Mouse (Mus musculus): ENCODE data around the gene Pdzd7. TPM values are rescaled to one million over a fixed set of nuclear protein-coding genes. Genes with fewer than 3 reads are reported as not detected.

Pdzd7 gene
- polyA plus RNA-seq, 1 experiment from 2014 or later: 0.33 TPM

GRCm38 (mm10) chr19:45007425-45008191 is 37.9 kb downstream of the Pdzd7 start:
- peak overlapping the region; percentile 98 for H3K4me3 ChIP-seq (ENCODE audit: low read length)
- no peaks in the 10 kb centered on the region for H3K27me3 ChIP-seq (ENCODE audit: control insufficient read depth, insufficient read depth, low read depth, low read length)
- 67% methylated on average over 20 of the region's 20 CpGs for WGBS
- peaks cover 28% of the 10 kb centered on the region for H3K36me3 ChIP-seq (ENCODE audit: control insufficient read depth, insufficient read depth, low read length)
- peaks cover 19% of the 10 kb centered on the region for H3K4me1 ChIP-seq (replicated peaks; ENCODE audit: control insufficient read depth, insufficient read depth, low read length)
- peak overlapping the region; percentile 94 for H3K4me2 ChIP-seq (ENCODE audit: low read depth, low read length)
- ATAC-seq (ENCODE audit: low read depth): no peak
- H3K9ac ChIP-seq (ENCODE audit: low read length): peak overlapping the region; percentile 89
- no peaks in the 10 kb centered on the region for H3K9me3 ChIP-seq (ENCODE audit: control insufficient read depth, low read length)
- H3K27ac ChIP-seq (ENCODE audit: low read length): peak overlapping the region; percentile 78; the same call in 1 of the 2 replicates

- Histone ChIP-seq H3K9ac (ENCODE audit: low read length) (peak overlapping the region; percentile 89), H3K36me3 (ENCODE audit: control insufficient read depth, insufficient read depth, low read length) (peaks cover 28% of the 10 kb centered on the region), H3K4me2 (ENCODE audit: low read depth, low read length) (peak overlapping the region; percentile 94), H3K9me3 (ENCODE audit: control insufficient read depth, low read length) (no peaks in the 10 kb centered on the region), H3K4me3 (ENCODE audit: low read length) (peak overlapping the region; percentile 98), H3K27ac (ENCODE audit: low read length) (peak overlapping the region; percentile 78), H3K27me3 (ENCODE audit: control insufficient read depth, insufficient read depth, low read depth, low read length) (no peaks in the 10 kb centered on the region), H3K4me1 (replicated peaks; ENCODE audit: control insufficient read depth, insufficient read depth, low read length) (peaks cover 19% of the 10 kb centered on the region)
- 0 out of 2 replicates have a peak, but pooled peaks have one; percentile 6 for ATAC-seq (ENCODE audit: low read depth)
- WGBS: 22% methylated on average over 17 of the region's 17 CpGs
These were observed 38.5 kb downstream of the Pdzd7 start for GRCm38 (mm10) chr19:45007021-45007420.

GRCm38 (mm10) chr19:45005957-45006712 is 39.4 kb downstream of the Pdzd7 start, which contains the start of gene Mrpl43:
Gene Mrpl43 (minus strand): TSS chr19:45006442.
- peak; percentile 93 for ATAC-seq (ENCODE audit: low read depth)
- peaks cover 21% of the 10 kb centered on the region for H3K36me3 ChIP-seq (ENCODE audit: control insufficient read depth, insufficient read depth, low read length)

GRCm38 (mm10) chr19:45005444-45005843 is 40.1 kb downstream of the Pdzd7 start, which contains the start of gene Twnk:
Gene Twnk (plus strand): TSS chr19:45005663.
- no peak for ATAC-seq (ENCODE audit: low read depth)
- H3K4me1 ChIP-seq (replicated peaks; ENCODE audit: control insufficient read depth, insufficient read depth, low read length): peaks cover 19% of the 10 kb centered on the region
- peak within 1 kb of the TSS; percentile 89 for H3K9ac ChIP-seq (ENCODE audit: low read length)
- peak within 1 kb of the TSS; percentile 87 for H3K27ac ChIP-seq (ENCODE audit: low read length)
- WGBS: 9% methylated on average over 16 of the region's 16 CpGs
- peaks cover 14% of the 10 kb centered on the region for H3K36me3 ChIP-seq (ENCODE audit: control insufficient read depth, insufficient read depth, low read length)
- no peaks in the 10 kb centered on the region for H3K27me3 ChIP-seq (ENCODE audit: control insufficient read depth, insufficient read depth, low read depth, low read length)
- peak within 1 kb of the TSS; percentile 94 for H3K4me2 ChIP-seq (ENCODE audit: low read depth, low read length)
- H3K9me3 ChIP-seq (ENCODE audit: control insufficient read depth, low read length): no peaks in the 10 kb centered on the region
- peak within 1 kb of the TSS; percentile 98 for H3K4me3 ChIP-seq (ENCODE audit: low read length)

More at GRCm38 (mm10) chr19:45005957-45006712, 39.4 kb downstream of the Pdzd7 start, which contains the start of gene Mrpl43:
- Histone ChIP-seq H3K27ac (ENCODE audit: low read length) (peak within 1 kb of the TSS; percentile 87), H3K4me2 (ENCODE audit: low read depth, low read length) (peak within 1 kb of the TSS; percentile 94), H3K9me3 (ENCODE audit: control insufficient read depth, low read length) (no peaks in the 10 kb centered on the region), H3K4me1 (replicated peaks; ENCODE audit: control insufficient read depth, insufficient read depth, low read length) (peaks cover 19% of the 10 kb centered on the region), H3K9ac (ENCODE audit: low read length) (peak within 1 kb of the TSS; percentile 89), H3K27me3 (ENCODE audit: control insufficient read depth, insufficient read depth, low read depth, low read length) (no peaks in the 10 kb centered on the region), H3K4me3 (ENCODE audit: low read length) (peak within 1 kb of the TSS; percentile 98)
- WGBS: under 1% methylated on average over 81 of the region's 82 CpGs

GRCm38 (mm10) chr19:45003740-45004516 is 41.6 kb downstream of the Pdzd7 start:
- 83% methylated on average over 7 of the region's 7 CpGs for WGBS
- Histone ChIP-seq H3K27me3 (ENCODE audit: control insufficient read depth, insufficient read depth, low read depth, low read length) (no peaks in the 10 kb centered on the region), H3K9ac (ENCODE audit: low read length) (no peak overlapping the region), H3K4me3 (ENCODE audit: low read length) (no peak overlapping the region), H3K4me2 (ENCODE audit: low read depth, low read length) (no peak overlapping the region), H3K9me3 (ENCODE audit: control insufficient read depth, low read length) (no peaks in the 10 kb centered on the region), H3K4me1 (replicated peaks; ENCODE audit: control insufficient read depth, insufficient read depth, low read length) (peaks cover 19% of the 10 kb centered on the region), H3K27ac (ENCODE audit: low read length) (no peak overlapping the region), H3K36me3 (ENCODE audit: control insufficient read depth, insufficient read depth, low read length) (peaks cover 9% of the 10 kb centered on the region)
- ATAC-seq (ENCODE audit: low read depth): no peak

- no peaks in the 10 kb centered on the region for H3K9me3 ChIP-seq (ENCODE audit: control insufficient read depth, low read length)
- 54% methylated on average over 3 of the region's 3 CpGs for WGBS
- H3K27me3 ChIP-seq (ENCODE audit: control insufficient read depth, insufficient read depth, low read depth, low read length): no peaks in the 10 kb centered on the region
- H3K9ac ChIP-seq (ENCODE audit: low read length): no peak overlapping the region
- no peak overlapping the region for H3K4me3 ChIP-seq (ENCODE audit: low read length)
- no peak overlapping the region for H3K27ac ChIP-seq (ENCODE audit: low read length)
- peaks cover 9% of the 10 kb centered on the region for H3K36me3 ChIP-seq (ENCODE audit: control insufficient read depth, insufficient read depth, low read length)
- ATAC-seq (ENCODE audit: low read depth): no peak
- H3K4me2 ChIP-seq (ENCODE audit: low read depth, low read length): no peak overlapping the region
- H3K4me1 ChIP-seq (replicated peaks; ENCODE audit: control insufficient read depth, insufficient read depth, low read length): peaks cover 11% of the 10 kb centered on the region
These were observed 43.2 kb downstream of the Pdzd7 start for GRCm38 (mm10) chr19:45002301-45002700.

- H3K4me2 ChIP-seq (ENCODE audit: low read depth, low read length): no peak overlapping the region
- no peak for ATAC-seq (ENCODE audit: low read depth)
- no peak overlapping the region for H3K27ac ChIP-seq (ENCODE audit: low read length)
- WGBS: 79% methylated on average over 8 of the region's 8 CpGs
- H3K27me3 ChIP-seq (ENCODE audit: control insufficient read depth, insufficient read depth, low read depth, low read length): no peaks in the 10 kb centered on the region
- H3K36me3 ChIP-seq (ENCODE audit: control insufficient read depth, insufficient read depth, low read length): peaks cover 9% of the 10 kb centered on the region
- H3K9me3 ChIP-seq (ENCODE audit: control insufficient read depth, low read length): no peaks in the 10 kb centered on the region
- H3K4me3 ChIP-seq (ENCODE audit: low read length): no peak overlapping the region
- H3K4me1 ChIP-seq (replicated peaks; ENCODE audit: control insufficient read depth, insufficient read depth, low read length): no peaks in the 10 kb centered on the region
- H3K9ac ChIP-seq (ENCODE audit: low read length): no peak overlapping the region
These were observed 45.9 kb downstream of the Pdzd7 start for GRCm38 (mm10) chr19:44999647-45000046.

- H3K4me1 ChIP-seq (replicated peaks; ENCODE audit: control insufficient read depth, insufficient read depth, low read length): no peaks in the 10 kb centered on the region
- WGBS: 78% methylated on average over 11 of the region's 11 CpGs
- no peak overlapping the region for H3K4me3 ChIP-seq (ENCODE audit: low read length)
- H3K4me2 ChIP-seq (ENCODE audit: low read depth, low read length): no peak overlapping the region
- no peaks in the 10 kb centered on the region for H3K27me3 ChIP-seq (ENCODE audit: control insufficient read depth, insufficient read depth, low read depth, low read length)
- no peaks in the 10 kb centered on the region for H3K9me3 ChIP-seq (ENCODE audit: control insufficient read depth, low read length)
- no peak overlapping the region for H3K9ac ChIP-seq (ENCODE audit: low read length)
- ATAC-seq (ENCODE audit: low read depth): no peak
- no peak overlapping the region for H3K27ac ChIP-seq (ENCODE audit: low read length)
- H3K36me3 ChIP-seq (ENCODE audit: control insufficient read depth, insufficient read depth, low read length): no peaks in the 10 kb centered on the region
These were observed 47.7 kb downstream of the Pdzd7 start for GRCm38 (mm10) chr19:44997786-44998185.

Measured in lung, embryonic 16.5 days (tissue).